9 mouse cellular contexts compared by ENCODE assay signal in the genomic region with DNA sequence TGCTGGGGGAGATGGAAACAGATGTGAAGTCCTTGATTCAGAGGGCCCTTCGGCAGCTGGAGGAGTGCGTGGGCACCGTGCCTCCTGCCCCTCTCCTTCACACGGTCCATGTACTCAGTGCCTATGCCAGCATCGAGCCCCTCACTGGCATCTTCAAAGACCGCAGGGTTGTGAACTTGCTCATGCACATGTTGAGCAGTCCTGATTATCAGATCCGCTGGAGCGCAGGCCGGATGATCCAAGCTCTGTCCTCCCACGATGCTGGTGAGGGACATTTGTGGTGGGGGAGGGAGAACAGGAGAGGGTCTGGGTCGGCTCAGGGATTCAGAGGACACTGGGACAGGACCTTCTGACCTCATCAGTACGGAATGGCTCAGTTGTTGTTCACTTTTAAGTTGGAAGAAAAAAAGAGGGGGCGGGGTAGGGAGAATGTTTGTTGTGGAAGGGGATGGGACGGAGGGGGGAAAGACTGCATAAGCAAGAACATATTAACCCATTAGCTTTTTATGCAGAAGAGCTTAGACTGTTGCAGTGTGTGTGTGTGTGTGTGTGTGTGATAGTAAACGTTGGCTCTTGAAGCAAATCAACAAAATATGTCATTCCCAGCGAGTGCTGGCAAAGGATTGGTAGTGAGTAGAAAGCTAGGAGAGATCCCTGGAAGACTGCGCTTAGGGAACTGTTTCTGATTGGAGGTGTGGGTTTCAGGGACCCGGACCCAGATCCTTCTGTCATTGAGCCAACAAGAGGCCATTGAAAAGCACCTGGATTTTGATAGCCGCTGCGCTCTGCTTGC. TPM values are rescaled to one million over a fixed set of nuclear protein-coding genes. Genes with fewer than 3 reads are reported as not detected.
DNase-seq lines count a peak whose midpoint lies in the region; ATAC-seq and TF ChIP-seq lines count a peak whose summit lies in the region.
"Had no signal": no experiment of that assay in that cellular context is flagged by ENCODE, and none has a peak within 500 bp of the region (broad histone marks: within the 10 kb centered on the region; RNA-seq: fewer than 3 reads in every experiment).

No protein-coding gene starts in this region.

- TF ChIP-seq CTCF in olfactory bulb, adult 2 months (IDR thresholded peaks at IDR 0.05; ENCODE audit: insufficient read depth, low read depth, low read length), result no peak

- WGBS in lung, embryonic 15.5 days, result 62% methylated on average over 20 of the region's 20 CpGs
- 79% methylated on average over 20 of the region's 20 CpGs for WGBS in forebrain, embryonic 13.5 days
- WGBS in limb, embryonic 12.5 days, result 70% methylated on average over 20 of the region's 20 CpGs
- WGBS in olfactory bulb, adult 2 months, result 65% methylated on average over 20 of the region's 20 CpGs

- TF ChIP-seq POLR2A in olfactory bulb, adult 2 months (IDR thresholded peaks at IDR 0.05; ENCODE audit: insufficient read depth, low read depth, low read length), result no peak

- H3K4me1 ChIP-seq in lung, embryonic 15.5 days, result peaks cover 35% of the 10 kb centered on the region
- peaks cover 44% of the 10 kb centered on the region for H3K4me1 ChIP-seq in forebrain, embryonic 13.5 days
- H3K4me1 ChIP-seq in limb, embryonic 12.5 days (replicated peaks), result peaks cover 30% of the 10 kb centered on the region
- peaks cover 20% of the 10 kb centered on the region for H3K4me1 ChIP-seq in olfactory bulb, adult 2 months (ENCODE audit: control insufficient read depth, insufficient read depth, low read length)

- H3K4me3 ChIP-seq in lung, embryonic 15.5 days, result peak overlapping the region; percentile 70
- H3K4me3 ChIP-seq in forebrain, embryonic 13.5 days, result peak overlapping the region; percentile 68
- peak overlapping the region; percentile 70 for H3K4me3 ChIP-seq in limb, embryonic 12.5 days (replicated peaks)
- peak overlapping the region; percentile 59; the same call in 1 of the 2 replicates for H3K4me3 ChIP-seq in olfactory bulb, adult 2 months (ENCODE audit: insufficient read depth, low read depth, low read length)

- H3K4me2 ChIP-seq in lung, embryonic 15.5 days, result peak overlapping the region; percentile 87
- peak overlapping the region; percentile 91 for H3K4me2 ChIP-seq in forebrain, embryonic 13.5 days
- peak overlapping the region; percentile 87 for H3K4me2 ChIP-seq in limb, embryonic 12.5 days

- peak overlapping the region; percentile 84 for H3K9ac ChIP-seq in lung, embryonic 15.5 days
- H3K9ac ChIP-seq in forebrain, embryonic 13.5 days, result peak overlapping the region; percentile 92
- peak overlapping the region; percentile 94 for H3K9ac ChIP-seq in limb, embryonic 12.5 days (replicated peaks)

- no peak for ATAC-seq in lung, embryonic 15.5 days (ENCODE audit: borderline replicate concordance, extremely low read depth, low FRiP score, low TSS enrichment)
- no peak for ATAC-seq in forebrain, embryonic 13.5 days
- ATAC-seq in limb, embryonic 12.5 days (ENCODE audit: insufficient number of reproducible peaks, insufficient read depth, low FRiP score, low TSS enrichment, low read depth), result no peak
- ATAC-seq in CD4-positive, CD25-positive, alpha-beta regulatory T cell, adult 4 months, result no peak

- H3K36me3 ChIP-seq in lung, embryonic 15.5 days, result peaks cover 48% of the 10 kb centered on the region
- peaks cover 55% of the 10 kb centered on the region for H3K36me3 ChIP-seq in forebrain, embryonic 13.5 days (ENCODE audit: poor library complexity, severe bottlenecking)
- peaks cover 57% of the 10 kb centered on the region for H3K36me3 ChIP-seq in limb, embryonic 12.5 days

- H3K27ac ChIP-seq in lung, embryonic 15.5 days, result peak overlapping the region; percentile 96; the same call in 1 of the 2 replicates
- no peak overlapping the region for H3K27ac ChIP-seq in forebrain, embryonic 13.5 days
- H3K27ac ChIP-seq in limb, embryonic 12.5 days, result no peak overlapping the region
- no peak overlapping the region for H3K27ac ChIP-seq in olfactory bulb, adult 2 months (ENCODE audit: insufficient read depth, low read depth, low read length)

- no peaks in the 10 kb centered on the region for H3K27me3 ChIP-seq in lung, embryonic 15.5 days
- no peaks in the 10 kb centered on the region for H3K27me3 ChIP-seq in forebrain, embryonic 13.5 days
- H3K27me3 ChIP-seq in limb, embryonic 12.5 days, result no peaks in the 10 kb centered on the region

- DNase-seq in lung, postnatal 4 days, result no peak
- DNase-seq in c-Kit-positive CD71-positive TER-119-positive erythroid progenitor cells, embryonic 14.5 days (ENCODE audit: low spot score), result no peak
- no peak for DNase-seq in embryo, embryonic 10 days (ENCODE audit: low spot score)
- DNase-seq: left cerebral cortex, postnatal 4 days had no signal

- H3K9me3 ChIP-seq in lung, embryonic 15.5 days, result no peaks in the 10 kb centered on the region
- no peaks in the 10 kb centered on the region for H3K9me3 ChIP-seq in forebrain, embryonic 13.5 days (replicated peaks)
- 0 out of 2 replicates have a peak, but pooled peaks cover 4% of the 10 kb centered on the region for H3K9me3 ChIP-seq in limb, embryonic 12.5 days

RNA-seq across cellular contexts. Expression of gene Cul7, which starts 1.8 kb away (rescaled TPM):
- polyA plus RNA-seq in lung, embryonic 15.5 days (2015; fragmentation: Nextera tagmentation; extraction: Ambion mirVana), result 48.2 and 49.5 TPM in 2 replicates
- 33.5 and 39.0 TPM in 2 replicates for polyA plus RNA-seq in forebrain, embryonic 13.5 days (2015; fragmentation: Nextera tagmentation; extraction: Ambion mirVana)
- 56.1 and 60.1 TPM in 2 replicates for polyA plus RNA-seq in limb, embryonic 12.5 days (2016; fragmentation: Nextera tagmentation; extraction: Ambion mirVana)
- polyA plus RNA-seq in olfactory bulb, adult 2 months (2012; ENCODE audit: insufficient read depth, insufficient read length, low replicate concordance, missing spikeins), result not detected in 2 replicates
- 1 to 10 TPM; 3.3 to 5.9 TPM for polyA plus RNA-seq in CD4-positive, CD25-positive, alpha-beta regulatory T cell, adult 4 months (2017; shearing (Covaris generic))

RNA-seq across cellular contexts. Expression of gene Mrpl2, which starts 5.9 kb away (rescaled TPM):
- 106 TPM in 2 replicates for polyA plus RNA-seq in lung, embryonic 15.5 days (2015; fragmentation: Nextera tagmentation; extraction: Ambion mirVana)
- 89.0 and 97.3 TPM in 2 replicates for polyA plus RNA-seq in forebrain, embryonic 13.5 days (2015; fragmentation: Nextera tagmentation; extraction: Ambion mirVana)
- 99.5 and 112 TPM in 2 replicates for polyA plus RNA-seq in limb, embryonic 12.5 days (2016; fragmentation: Nextera tagmentation; extraction: Ambion mirVana)
- polyA plus RNA-seq in olfactory bulb, adult 2 months (2012; ENCODE audit: insufficient read depth, insufficient read length, low replicate concordance, missing spikeins), result not detected in 2 replicates
- 10 to 100 TPM; 57.0 to 65.9 TPM for polyA plus RNA-seq in CD4-positive, CD25-positive, alpha-beta regulatory T cell, adult 4 months (2017; shearing (Covaris generic))

RNA-seq across cellular contexts. Expression of gene Klc4, which starts 6.1 kb away (rescaled TPM):
- 24.9 and 25.8 TPM in 2 replicates for polyA plus RNA-seq in lung, embryonic 15.5 days (2015; fragmentation: Nextera tagmentation; extraction: Ambion mirVana)
- 44.3 and 47.7 TPM in 2 replicates for polyA plus RNA-seq in forebrain, embryonic 13.5 days (2015; fragmentation: Nextera tagmentation; extraction: Ambion mirVana)
- polyA plus RNA-seq in limb, embryonic 12.5 days (2016; fragmentation: Nextera tagmentation; extraction: Ambion mirVana), result 27.2 and 27.6 TPM in 2 replicates
- not detected in 2 replicates for polyA plus RNA-seq in olfactory bulb, adult 2 months (2012; ENCODE audit: insufficient read depth, insufficient read length, low replicate concordance, missing spikeins)
- polyA plus RNA-seq in CD4-positive, CD25-positive, alpha-beta regulatory T cell, adult 4 months (2017; shearing (Covaris generic)), result 10 to 100 TPM; 13.6 to 14.7 TPM

RNA-seq across cellular contexts. Expression of gene Rrp36, which starts 22.2 kb away (rescaled TPM):
- polyA plus RNA-seq in lung, embryonic 15.5 days (2015; fragmentation: Nextera tagmentation; extraction: Ambion mirVana), result 55.1 and 56.2 TPM in 2 replicates
- polyA plus RNA-seq in forebrain, embryonic 13.5 days (2015; fragmentation: Nextera tagmentation; extraction: Ambion mirVana), result 54.5 and 59.7 TPM in 2 replicates
- 68.8 and 70.0 TPM in 2 replicates for polyA plus RNA-seq in limb, embryonic 12.5 days (2016; fragmentation: Nextera tagmentation; extraction: Ambion mirVana)
- not detected in 2 replicates for polyA plus RNA-seq in olfactory bulb, adult 2 months (2012; ENCODE audit: insufficient read depth, insufficient read length, low replicate concordance, missing spikeins)
- polyA plus RNA-seq in CD4-positive, CD25-positive, alpha-beta regulatory T cell, adult 4 months (2017; shearing (Covaris generic)), result 10 to 100 TPM; 47.2 to 62.6 TPM

RNA-seq across cellular contexts. Expression of gene Ptk7, which starts 22.6 kb away (rescaled TPM):
- 134 and 142 TPM in 2 replicates for polyA plus RNA-seq in lung, embryonic 15.5 days (2015; fragmentation: Nextera tagmentation; extraction: Ambion mirVana)
- polyA plus RNA-seq in forebrain, embryonic 13.5 days (2015; fragmentation: Nextera tagmentation; extraction: Ambion mirVana), result 32.5 and 35.3 TPM in 2 replicates
- polyA plus RNA-seq in limb, embryonic 12.5 days (2016; fragmentation: Nextera tagmentation; extraction: Ambion mirVana), result 156 and 165 TPM in 2 replicates
- not detected in 2 replicates for polyA plus RNA-seq in olfactory bulb, adult 2 months (2012; ENCODE audit: insufficient read depth, insufficient read length, low replicate concordance, missing spikeins)
- polyA plus RNA-seq in CD4-positive, CD25-positive, alpha-beta regulatory T cell, adult 4 months (2017; shearing (Covaris generic)), result not detected

Comparison
In these comparisons a context has a peak if more than half of its experiments do, and no peak if none do; other contexts are left out.
1. RNA of gene Mrpl2, which starts 5.9 kb away (polyA plus RNA-seq): 106 TPM in lung, embryonic 15.5 days, 99.5 to 112 TPM in limb, embryonic 12.5 days, 89.0 to 97.3 TPM in forebrain, embryonic 13.5 days and 57.0 to 65.9 TPM in CD4-positive, CD25-positive, alpha-beta regulatory T cell, adult 4 months; not detected in olfactory bulb, adult 2 months; every median in the first group is over 10 times any median in the second.
2. Peak in every context shown above with its lines, with median percentiles within 50 percentile points of each other: H3K4me2 ChIP-seq, H3K4me3 ChIP-seq and H3K9ac ChIP-seq.